Mouse (Mus musculus): ENCODE measurements around the gene Huwe1. TPM values are rescaled to one million over a fixed set of nuclear protein-coding genes. Genes with fewer than 3 reads are reported as not detected.

The Huwe1 gene
- polyA plus RNA-seq, 1 experiment, result 40.8 TPM

- TF ChIP-seq MYOG (IDR thresholded peaks at IDR 0.05; ENCODE audit: control insufficient read depth, extremely low read depth, insufficient read length), result no peak
- TF ChIP-seq FOSL1 (IDR thresholded peaks at IDR 0.05; ENCODE audit: insufficient read depth, low read length, poor library complexity, severe bottlenecking), result no peak
- no peak for TF ChIP-seq CTCF (IDR thresholded peaks at IDR 0.05; ENCODE audit: control insufficient read depth, insufficient read depth, insufficient read length)
- no peak for TF ChIP-seq CEBPB (IDR thresholded peaks at IDR 0.05; ENCODE audit: low read depth)
- no peak for TF ChIP-seq MYOD1 (IDR thresholded peaks at IDR 0.05; ENCODE audit: control insufficient read depth, insufficient read length, low read depth)
- TF ChIP-seq MAX (IDR thresholded peaks at IDR 0.05), result no peak
- no peak for TF ChIP-seq USF1 (IDR thresholded peaks at IDR 0.05; ENCODE audit: low read depth)
- Histone ChIP-seq H3K36me3 (ENCODE audit: control insufficient read depth, insufficient read depth) (peaks cover 71% of the 10 kb centered on the region), H3K27me3 (ENCODE audit: control insufficient read depth, insufficient read depth, insufficient read length) (no peaks in the 10 kb centered on the region)
These were observed 110.1 kb downstream of the Huwe1 start for GRCm38 (mm10) chrX:151910692-151911091.

GRCm38 (mm10) chrX:151912267-151912666, 111.7 kb downstream of the Huwe1 start:
- no peaks in the 10 kb centered on the region for H3K79me3 ChIP-seq (ENCODE audit: low read depth)
- no peaks in the 10 kb centered on the region for H3K79me2 ChIP-seq (ENCODE audit: control insufficient read depth, insufficient read depth)
- H3K27me3 ChIP-seq (ENCODE audit: control insufficient read depth, insufficient read depth, insufficient read length), result no peaks in the 10 kb centered on the region
- no peak overlapping the region for H3ac ChIP-seq (ENCODE audit: control insufficient read depth, insufficient read length, low read depth)
- H3K4me3 ChIP-seq (ENCODE audit: insufficient read depth, poor library complexity, severe bottlenecking), result no peak overlapping the region
- no peak for TF ChIP-seq CTCF (IDR thresholded peaks at IDR 0.05; ENCODE audit: control insufficient read depth, insufficient read depth, insufficient read length)
- TF ChIP-seq MYOG (IDR thresholded peaks at IDR 0.05; ENCODE audit: control insufficient read depth, extremely low read depth, insufficient read length), result no peak
- no peak for TF ChIP-seq FOSL1 (IDR thresholded peaks at IDR 0.05; ENCODE audit: insufficient read depth, low read length, poor library complexity, severe bottlenecking)
- TF ChIP-seq USF1 (IDR thresholded peaks at IDR 0.05; ENCODE audit: low read depth), result no peak
- no peak for TF ChIP-seq CEBPB (IDR thresholded peaks at IDR 0.05; ENCODE audit: low read depth)
- TF ChIP-seq MYOD1 (IDR thresholded peaks at IDR 0.05; ENCODE audit: control insufficient read depth, insufficient read length, low read depth), result no peak
- no peak for TF ChIP-seq MAX (IDR thresholded peaks at IDR 0.05)
- peaks cover 71% of the 10 kb centered on the region for H3K36me3 ChIP-seq (ENCODE audit: control insufficient read depth, insufficient read depth)

More at GRCm38 (mm10) chrX:151910692-151911091, 110.1 kb downstream of the Huwe1 start:
- Histone ChIP-seq H3K4me3 (ENCODE audit: insufficient read depth, poor library complexity, severe bottlenecking) (no peak overlapping the region), H3K79me2 (ENCODE audit: control insufficient read depth, insufficient read depth) (no peaks in the 10 kb centered on the region), H3K79me3 (ENCODE audit: low read depth) (no peaks in the 10 kb centered on the region), H3ac (ENCODE audit: control insufficient read depth, insufficient read length, low read depth) (no peak overlapping the region)

- H3K36me3 ChIP-seq (ENCODE audit: control insufficient read depth, insufficient read depth), result peaks cover 59% of the 10 kb centered on the region
- no peak overlapping the region for H3ac ChIP-seq (ENCODE audit: control insufficient read depth, insufficient read length, low read depth)
- H3K79me2 ChIP-seq (ENCODE audit: control insufficient read depth, insufficient read depth), result no peaks in the 10 kb centered on the region
- H3K79me3 ChIP-seq (ENCODE audit: low read depth), result no peaks in the 10 kb centered on the region
- H3K27me3 ChIP-seq (ENCODE audit: control insufficient read depth, insufficient read depth, insufficient read length), result no peaks in the 10 kb centered on the region
- no peak for TF ChIP-seq CEBPB (IDR thresholded peaks at IDR 0.05; ENCODE audit: low read depth)
- no peak for TF ChIP-seq USF1 (IDR thresholded peaks at IDR 0.05; ENCODE audit: low read depth)
- no peak for TF ChIP-seq MYOG (IDR thresholded peaks at IDR 0.05; ENCODE audit: control insufficient read depth, extremely low read depth, insufficient read length)
- no peak overlapping the region for H3K4me3 ChIP-seq (ENCODE audit: insufficient read depth, poor library complexity, severe bottlenecking)
These were observed 128.8 kb downstream of the Huwe1 start for GRCm38 (mm10) chrX:151929390-151929789.

- TF ChIP-seq FOSL1 (IDR thresholded peaks at IDR 0.05; ENCODE audit: insufficient read depth, low read length, poor library complexity, severe bottlenecking) (no peak), MYOG (IDR thresholded peaks at IDR 0.05; ENCODE audit: control insufficient read depth, extremely low read depth, insufficient read length) (no peak), MYOD1 (IDR thresholded peaks at IDR 0.05; ENCODE audit: control insufficient read depth, insufficient read length, low read depth) (no peak), CTCF (IDR thresholded peaks at IDR 0.05; ENCODE audit: control insufficient read depth, insufficient read depth, insufficient read length) (no peak), MAX (IDR thresholded peaks at IDR 0.05) (no peak)
- Histone ChIP-seq H3K79me2 (ENCODE audit: control insufficient read depth, insufficient read depth) (no peaks in the 10 kb centered on the region), H3K27me3 (ENCODE audit: control insufficient read depth, insufficient read depth, insufficient read length) (no peaks in the 10 kb centered on the region), H3K36me3 (ENCODE audit: control insufficient read depth, insufficient read depth) (peaks cover 9% of the 10 kb centered on the region), H3ac (ENCODE audit: control insufficient read depth, insufficient read length, low read depth) (no peak overlapping the region), H3K4me3 (ENCODE audit: insufficient read depth, poor library complexity, severe bottlenecking) (no peak overlapping the region), H3K79me3 (ENCODE audit: low read depth) (no peaks in the 10 kb centered on the region)
These were observed 138.2 kb downstream of the Huwe1 start for GRCm38 (mm10) chrX:151938852-151939251.

- Histone ChIP-seq H3K79me3 (ENCODE audit: low read depth) (no peaks in the 10 kb centered on the region), H3K27me3 (ENCODE audit: control insufficient read depth, insufficient read depth, insufficient read length) (no peaks in the 10 kb centered on the region), H3K4me3 (ENCODE audit: insufficient read depth, poor library complexity, severe bottlenecking) (no peak overlapping the region), H3K79me2 (ENCODE audit: control insufficient read depth, insufficient read depth) (no peaks in the 10 kb centered on the region), H3ac (ENCODE audit: control insufficient read depth, insufficient read length, low read depth) (no peak overlapping the region), H3K36me3 (ENCODE audit: control insufficient read depth, insufficient read depth) (no peaks in the 10 kb centered on the region)
- TF ChIP-seq MYOG (IDR thresholded peaks at IDR 0.05; ENCODE audit: control insufficient read depth, extremely low read depth, insufficient read length) (no peak), CTCF (IDR thresholded peaks at IDR 0.05; ENCODE audit: control insufficient read depth, insufficient read depth, insufficient read length) (no peak), MYOD1 (IDR thresholded peaks at IDR 0.05; ENCODE audit: control insufficient read depth, insufficient read length, low read depth) (no peak), FOSL1 (IDR thresholded peaks at IDR 0.05; ENCODE audit: insufficient read depth, low read length, poor library complexity, severe bottlenecking) (no peak), USF1 (IDR thresholded peaks at IDR 0.05; ENCODE audit: low read depth) (no peak), CEBPB (IDR thresholded peaks at IDR 0.05; ENCODE audit: low read depth) (no peak)
These were observed 146.4 kb downstream of the Huwe1 start for GRCm38 (mm10) chrX:151946986-151947385.

- TF ChIP-seq CEBPB (IDR thresholded peaks at IDR 0.05; ENCODE audit: low read depth), result no peak
- no peak for TF ChIP-seq MYOD1 (IDR thresholded peaks at IDR 0.05; ENCODE audit: control insufficient read depth, insufficient read length, low read depth)
- no peak for TF ChIP-seq FOSL1 (IDR thresholded peaks at IDR 0.05; ENCODE audit: insufficient read depth, low read length, poor library complexity, severe bottlenecking)
- TF ChIP-seq CTCF (IDR thresholded peaks at IDR 0.05; ENCODE audit: control insufficient read depth, insufficient read depth, insufficient read length), result no peak
- TF ChIP-seq MAX (IDR thresholded peaks at IDR 0.05), result no peak
- no peak for TF ChIP-seq MYOG (IDR thresholded peaks at IDR 0.05; ENCODE audit: control insufficient read depth, extremely low read depth, insufficient read length)
- TF ChIP-seq USF1 (IDR thresholded peaks at IDR 0.05; ENCODE audit: low read depth), result no peak
These were observed 147.2 kb downstream of the Huwe1 start for GRCm38 (mm10) chrX:151947781-151948180.

More at GRCm38 (mm10) chrX:151947781-151948180, 147.2 kb downstream of the Huwe1 start:
- no peaks in the 10 kb centered on the region for H3K79me2 ChIP-seq (ENCODE audit: control insufficient read depth, insufficient read depth)
- H3K79me3 ChIP-seq (ENCODE audit: low read depth), result no peaks in the 10 kb centered on the region
- H3K4me3 ChIP-seq (ENCODE audit: insufficient read depth, poor library complexity, severe bottlenecking), result no peak overlapping the region
- no peaks in the 10 kb centered on the region for H3K27me3 ChIP-seq (ENCODE audit: control insufficient read depth, insufficient read depth, insufficient read length)
- no peak overlapping the region for H3ac ChIP-seq (ENCODE audit: control insufficient read depth, insufficient read length, low read depth)
- H3K36me3 ChIP-seq (ENCODE audit: control insufficient read depth, insufficient read depth), result no peaks in the 10 kb centered on the region
